Mouse (Mus musculus) heart, embryonic 12.5 days (tissue): Measurements from ENCODE around the gene C7. TPM values are rescaled to one million over a fixed set of nuclear protein-coding genes. Genes with fewer than 3 reads are reported as not detected.

ENCODE experiments used
- ATAC-seq: fragments of 200-750 bp; cut with Nextera tagmentation; 2 replicates; pipeline ENCODE4 v1.8.0; 2017; ENCODE audit warnings: moderate TSS enrichment, moderate library complexity; ENCODE audit not compliant: insufficient number of reproducible peaks, low FRiP score
- H3K27ac ChIP-seq: fragments of 300-500 bp; sonication (generic); 2 replicates; pipeline ENCODE4 v1.5.1; 2016; ENCODE audit warnings: mild to moderate bottlenecking, moderate library complexity; ENCODE audit not compliant: poor library complexity, severe bottlenecking
- H3K27me3 ChIP-seq: fragments of 300-500 bp; sonication (generic); replicated peaks from 2 replicates; pipeline ENCODE4 v1.6.1; 2016; ENCODE audit warnings: mild to moderate bottlenecking, moderate library complexity
- H3K36me3 ChIP-seq: fragments of 300-500 bp; sonication (generic); 2 replicates; pipeline ENCODE4 v1.6.1; 2016; ENCODE audit warnings: mild to moderate bottlenecking, moderate library complexity
- H3K4me1 ChIP-seq: fragments of 300-500 bp; sonication (generic); replicated peaks from 2 replicates; pipeline ENCODE4 v1.6.1; 2016; ENCODE audit warnings: mild to moderate bottlenecking
- H3K4me2 ChIP-seq: fragments of 300-500 bp; sonication (generic); 2 replicates; pipeline ENCODE4 v1.6.1; 2016; ENCODE audit warnings: mild to moderate bottlenecking, moderate library complexity
- H3K4me3 ChIP-seq: fragments of 300-500 bp; sonication (generic); 2 replicates; pipeline ENCODE4 v1.5.1; 2016; ENCODE audit warnings: mild to moderate bottlenecking
- H3K9ac ChIP-seq: fragments of 300-500 bp; sonication (generic); 2 replicates; pipeline ENCODE4 v1.6.1; 2016; ENCODE audit warnings: mild to moderate bottlenecking, moderate library complexity
- H3K9me3 ChIP-seq: fragments of 300-500 bp; sonication (generic); replicated peaks from 2 replicates; pipeline ENCODE4 v1.6.1; 2016; ENCODE audit warnings: mild to moderate bottlenecking, moderate library complexity
- WGBS: fragments of 180-500 bp; shearing (Covaris S2); methylation state at CpG from one replicate; pipeline ENCODE4 v1.1.7; 2016; 5-methylcytosine and 5-hydroxymethylcytosine counted together
- polyA plus RNA-seq: library from polyadenylated mRNA; unstranded; fragments of >200 nt; fragmentation: Nextera tagmentation; extraction: Ambion mirVana; gene quantifications from 2 replicates; pipeline ENCODE4 v1.2.1, GENCODE M21; 2016

The C7 gene
- polyA plus RNA-seq, 1 experiment from 2014 or later = 0.08 TPM

DNA sequence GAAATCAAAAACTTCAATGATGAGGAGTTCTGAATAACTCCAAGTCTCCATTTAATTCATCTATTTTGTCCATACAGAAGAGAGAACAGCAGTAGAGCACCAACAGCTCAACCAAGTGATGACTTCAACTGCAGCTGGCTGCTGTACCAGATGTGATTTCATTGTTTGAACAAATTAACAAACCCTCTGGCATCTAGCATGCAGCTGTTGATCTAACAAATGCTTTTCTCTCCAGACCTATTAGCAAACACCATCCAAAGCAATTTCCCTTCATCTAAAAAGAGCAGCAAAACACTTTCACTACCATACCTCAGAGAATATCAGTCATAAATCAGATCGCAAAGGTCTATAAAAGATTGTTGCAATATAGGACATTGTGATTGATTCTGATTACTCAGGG, 90.2 kb downstream of the C7 start:
- H3K4me3 ChIP-seq = no peak overlapping the region
- no peaks in the 10 kb centered on the region for H3K36me3 ChIP-seq
- no peak overlapping the region for H3K9ac ChIP-seq
- H3K9me3 ChIP-seq = no peaks in the 10 kb centered on the region
- 90% methylated on average over 1 of the region's 1 CpGs for WGBS
- H3K4me2 ChIP-seq = no peak overlapping the region
- H3K27me3 ChIP-seq = no peaks in the 10 kb centered on the region
- no peak overlapping the region for H3K27ac ChIP-seq
- no peak for ATAC-seq
- H3K4me1 ChIP-seq = no peaks in the 10 kb centered on the region

Other genes starting within 250 kb of the C7 start
- not detected in 2 replicates for gene Mroh2b, start 165.0 kb downstream of the C7 start, polyA plus RNA-seq
- 2.3 and 3.1 TPM in 2 replicates for gene Card6, start 44.8 kb upstream of the C7 start, polyA plus RNA-seq
- 421 and 424 TPM in 2 replicates for gene Rpl37, start 52.9 kb upstream of the C7 start, polyA plus RNA-seq
- gene Prkaa1, start 80.1 kb upstream of the C7 start, polyA plus RNA-seq = 23.7 and 24.1 TPM in 2 replicates
- 32.4 and 32.6 TPM in 2 replicates for gene Ttc33, start 121.8 kb upstream of the C7 start, polyA plus RNA-seq
- gene Ptger4, start 180.4 kb upstream of the C7 start, polyA plus RNA-seq = 2.4 and 2.5 TPM in 2 replicates